Mouse (Mus musculus) CH12.LX (cell line): Measurements from ENCODE around the gene Ntm.

Experiments
- CTCF ChIP-seq, 2 experiments: IDR thresholded peaks in 1 of 2; conservative IDR thresholded peaks in 1 of 2; 2 replicates each; pipeline ENCODE4 v1.5.1; 2011 to 2012; ENCODE audit warnings: low read depth in 2 of 2, low read length in 2 of 2, improper control_type of control experiment in 1 of 2, inconsistent platforms in 1 of 2, mild to moderate bottlenecking in 1 of 2, moderate library complexity in 1 of 2
- EP300 ChIP-seq: IDR thresholded peaks from 2 replicates; pipeline ENCODE4 v1.6.1; 2011; ENCODE audit warnings: low read length, improper control_type of control experiment
- ETS1 ChIP-seq: conservative IDR thresholded peaks from 2 replicates; pipeline ENCODE4 v1.6.1; 2012; ENCODE audit warnings: low read depth, mild to moderate bottlenecking, inconsistent platforms, low read length, improper control_type of control experiment, moderate library complexity
- NRF1 ChIP-seq: IDR thresholded peaks from 2 replicates; pipeline ENCODE4 v1.6.1; 2014; ENCODE audit warnings: low read depth, mild to moderate bottlenecking, inconsistent platforms, low read length, improper control_type of control experiment, moderate library complexity
- POLR2A ChIP-seq: IDR thresholded peaks from 2 replicates; pipeline ENCODE4 v1.6.1; 2011; ENCODE audit warnings: low read depth, mild to moderate bottlenecking, improper control_type of control experiment, low read length
- POLR2AphosphoS2 ChIP-seq: IDR thresholded peaks from 2 replicates; pipeline ENCODE4 v1.6.1; 2011; ENCODE audit warnings: low read depth, low read length, improper control_type of control experiment

- TF ChIP-seq EP300 (no peak), POLR2A (no peak), CTCF (conservative IDR thresholded peaks at IDR 0.05 in 1 of 2, IDR thresholded peaks at IDR 0.05 in 1 of 2; ENCODE audit: low read depth in 2 of 2, low read length in 2 of 2) (no peak), ETS1 (no peak), POLR2AphosphoS2 (no peak), NRF1 (no peak)
Measured at GRCm38 (mm10) chr9:29925382-29925781, 37.6 kb downstream of the Ntm start.
